Mouse (Mus musculus) adipose tissue, adult 10 weeks (tissue): ENCODE results near the gene Lipn. TPM values are rescaled to one million over a fixed set of nuclear protein-coding genes. Genes with fewer than 3 reads are reported as not detected.

Source experiments
- polyA plus RNA-seq: library from polyadenylated mRNA; stranded (reverse); fragments of 350-450 nt; fragmentation: Illumina TruSeq; extraction: RNeasy Lipid Tissue Mini Kit (QIAGEN cat#74804); gene quantifications from one replicate; pipeline ENCODE4 v1.2.3, GENCODE M21; 2014; ENCODE audit warnings: low read depth, low replicate concordance

Lipn gene
- not detected for polyA plus RNA-seq

GRCm38 (mm10) chr19:34066779-34067472, at the start of gene Lipn:
TSS of gene Lipn (plus strand) at chr19:34067358.

DNA sequence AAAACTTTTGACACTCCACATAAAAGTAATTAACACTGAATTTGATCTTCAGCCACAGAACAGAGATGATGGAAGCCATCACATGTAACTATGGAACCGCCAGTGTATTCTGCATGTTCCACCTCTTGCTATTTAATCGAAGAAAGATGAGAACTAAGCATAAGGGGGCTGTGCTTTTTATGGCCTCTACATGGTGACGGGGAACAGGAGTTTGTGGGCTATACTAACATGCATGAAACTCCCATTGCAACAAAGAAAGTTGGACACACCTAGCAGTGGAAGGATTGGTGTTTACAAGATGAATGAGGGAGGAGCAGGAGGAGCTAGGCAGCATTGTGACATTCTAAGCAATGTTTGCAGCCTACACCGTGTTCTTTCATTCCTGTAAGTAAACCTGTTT, 33.5 kb downstream of the Lipn start, which contains the start of gene Lipm:
Gene Lipm (plus strand): TSS at position 301 of the 400 bp plus-strand sequence.

Other genes with a start within 250 kb of the Lipn start
- gene Lipf, start 106.2 kb upstream of the Lipn start, polyA plus RNA-seq, result 2.0 TPM
- gene Lipk, start 59.1 kb upstream of the Lipn start, polyA plus RNA-seq, result 1.8 TPM
- gene Lipm, start 33.6 kb downstream of the Lipn start, polyA plus RNA-seq, result not detected
- 5.0 TPM for gene Ankrd22, start 98.7 kb downstream of the Lipn start, polyA plus RNA-seq
- 3.3 TPM for gene Stambpl1, start 124.9 kb downstream of the Lipn start, polyA plus RNA-seq
- 450 TPM for gene Acta2, start 188.2 kb downstream of the Lipn start, polyA plus RNA-seq
- gene Fas, start 223.3 kb downstream of the Lipn start, polyA plus RNA-seq, result 34.5 TPM